Mouse (Mus musculus) G1E (cell line): ENCODE data around the gene Rad9b.
"Not testable (repeated sequence)": the region's sequence is repeated elsewhere in the genome, so short reads cannot be mapped to it uniquely, and the experiment has no call there.

ENCODE experiments used
- CTCF ChIP-seq: IDR thresholded peaks from 2 replicates; pipeline ENCODE4 v1.5.1; 2012; ENCODE audit warnings: low read depth, low read length, inconsistent platforms, mixed read lengths
- GATA1 ChIP-seq: IDR thresholded peaks from 2 replicates; pipeline ENCODE4 v1.6.1; 2012; ENCODE audit warnings: borderline replicate concordance, low read length, inconsistent platforms, mixed read lengths
- GATA2 ChIP-seq: IDR thresholded peaks from 2 replicates; pipeline ENCODE4 v1.6.1; 2012; ENCODE audit warnings: low read depth, low read length, inconsistent platforms, borderline replicate concordance
- POLR2AphosphoS5 ChIP-seq: IDR thresholded peaks from 2 replicates; pipeline ENCODE4 v1.6.1; 2012; ENCODE audit warnings: low read depth, low read length, inconsistent platforms; ENCODE audit not compliant: insufficient replicate concordance

- TF ChIP-seq CTCF, GATA2, GATA1, POLR2AphosphoS5: not testable (repeated sequence)
Measured at GRCm38 (mm10) chr5:122318976-122319375, 35.1 kb downstream of the Rad9b start.
